Mouse (Mus musculus): Measurements from ENCODE around the gene Krt12.

Gene Krt12

GRCm38 (mm10) chr11:99422159-99422558 lies at the start of gene Krt12:
Gene Krt12, minus strand, starts transcription at chr11:99422259.
- DNase-seq, result no peak

- DNase-seq, result peak; percentile 46
Observed at GRCm38 (mm10) chr11:99469228-99469627, 47.2 kb upstream of the Krt12 start.

- peak; percentile 51 for DNase-seq
Observed at GRCm38 (mm10) chr11:99468566-99468965, 46.5 kb upstream of the Krt12 start.

GRCm38 (mm10) chr11:99466316-99466715 lies 44.3 kb upstream of the Krt12 start:
- DNase-seq, result peak; percentile 24

- peak; percentile 89 for DNase-seq
Observed at GRCm38 (mm10) chr11:99464836-99465235, 42.8 kb upstream of the Krt12 start.

- peak; percentile 72 for DNase-seq
Observed at GRCm38 (mm10) chr11:99463155-99463554, 41.1 kb upstream of the Krt12 start.

- no peak for DNase-seq
Observed at GRCm38 (mm10) chr11:99461736-99462135, 39.7 kb upstream of the Krt12 start.

- DNase-seq, result no peak
Observed at GRCm38 (mm10) chr11:99458887-99459286, 36.8 kb upstream of the Krt12 start.

- no peak for DNase-seq
Observed at GRCm38 (mm10) chr11:99454759-99455158, 32.7 kb upstream of the Krt12 start.

- DNase-seq, result no peak
Observed at GRCm38 (mm10) chr11:99454044-99454443, 32.0 kb upstream of the Krt12 start.

- DNase-seq, result no peak
Observed at GRCm38 (mm10) chr11:99448769-99449168, 26.7 kb upstream of the Krt12 start.

GRCm38 (mm10) chr11:99441220-99441619 lies 19.2 kb upstream of the Krt12 start:
- DNase-seq, result no peak

- DNase-seq, result no peak
Observed at GRCm38 (mm10) chr11:99439465-99439864, 17.4 kb upstream of the Krt12 start.

- DNase-seq, result no peak
Observed at GRCm38 (mm10) chr11:99437972-99438371, 15.9 kb upstream of the Krt12 start, which contains the start of gene Krt20. Gene Krt20, minus strand, starts transcription at chr11:99438150.

- no peak for DNase-seq
Observed at GRCm38 (mm10) chr11:99436625-99437024, 14.6 kb upstream of the Krt12 start.

- DNase-seq, result peak; percentile 2
Observed at GRCm38 (mm10) chr11:99430670-99431069, 8.6 kb upstream of the Krt12 start.

GRCm38 (mm10) chr11:99420586-99420985 lies 1.5 kb downstream of the Krt12 start:
- DNase-seq, result no peak

- DNase-seq, result no peak
Observed at GRCm38 (mm10) chr11:99417819-99418218, 4.2 kb downstream of the Krt12 start.

GRCm38 (mm10) chr11:99416902-99417301 lies 5.2 kb downstream of the Krt12 start:
- DNase-seq, result no peak

GRCm38 (mm10) chr11:99414463-99415147 lies 7.5 kb downstream of the Krt12 start:
- no peak for DNase-seq

GRCm38 (mm10) chr11:99413247-99413646 lies 8.8 kb downstream of the Krt12 start:
- DNase-seq, result peak; percentile 39

- DNase-seq, result peak; percentile 60
Observed at GRCm38 (mm10) chr11:99406186-99406585, 15.9 kb downstream of the Krt12 start.

- no peak for DNase-seq
Observed at GRCm38 (mm10) chr11:99399956-99400549, 22.0 kb downstream of the Krt12 start.

- no peak for DNase-seq
Observed at GRCm38 (mm10) chr11:99398832-99399231, 23.2 kb downstream of the Krt12 start.

GRCm38 (mm10) chr11:99398084-99398483 lies 24.0 kb downstream of the Krt12 start:
- DNase-seq, result no peak

All from lung, postnatal 36 days (tissue).